Mouse (Mus musculus) adrenal gland, postnatal 25 days (tissue): ENCODE results near the gene Acad10. TPM values are rescaled to one million over a fixed set of nuclear protein-coding genes. Genes with fewer than 3 reads are reported as not detected.

Source experiments
- DNase-seq: peaks from one replicate; pipeline ENCODE4 v3.0.0; 2021; ENCODE audit warnings: mixed read lengths
- total RNA-seq: library from RNA; stranded (reverse); gene quantifications from 2 replicates; pipeline ENCODE4 v1.2.3, GENCODE M21; 2021

The Acad10 gene
- total RNA-seq, 1 experiment from 2014 or later = 26.2 TPM

DNA sequence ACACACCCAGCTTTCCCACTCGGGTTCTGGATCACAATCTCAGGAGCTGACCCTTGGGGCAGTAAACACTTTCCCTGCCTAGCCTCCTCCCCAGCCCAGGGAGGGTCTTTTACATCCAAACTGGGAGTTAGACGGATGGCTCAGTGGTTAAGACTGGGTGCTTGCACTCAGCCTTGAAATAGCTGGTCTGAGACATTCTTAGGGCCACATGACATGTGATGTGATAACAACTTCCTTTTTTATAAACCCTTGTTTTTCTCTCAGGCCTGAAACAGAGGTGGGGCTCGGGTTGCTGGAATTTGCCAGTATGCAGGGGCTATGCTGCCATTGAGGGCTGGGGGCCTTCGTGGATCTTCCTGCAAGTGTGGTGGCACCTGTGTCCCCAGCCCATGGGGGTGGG, 63.0 kb downstream of the Acad10 start:
- DNase-seq = no peak

DNA sequence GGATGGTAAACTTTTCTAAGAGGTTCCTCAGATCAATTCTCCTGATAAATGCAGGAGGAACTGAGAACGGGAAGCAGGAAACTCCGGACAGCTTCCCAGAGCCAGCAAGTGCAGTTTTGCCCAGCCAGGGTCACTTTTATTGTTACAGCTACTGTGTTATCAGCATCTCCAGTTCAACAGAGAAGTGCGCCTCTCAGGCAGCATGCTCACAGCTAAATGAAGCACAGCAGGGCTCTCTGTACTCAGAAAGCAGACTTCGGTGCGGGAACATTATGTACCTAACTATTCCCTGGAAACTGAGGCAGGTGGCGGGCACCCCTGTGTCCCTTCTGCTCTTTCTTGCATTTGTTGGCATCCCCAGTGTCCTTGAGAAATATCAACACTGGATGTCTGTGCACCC, 64.1 kb downstream of the Acad10 start:
- no peak for DNase-seq

DNA sequence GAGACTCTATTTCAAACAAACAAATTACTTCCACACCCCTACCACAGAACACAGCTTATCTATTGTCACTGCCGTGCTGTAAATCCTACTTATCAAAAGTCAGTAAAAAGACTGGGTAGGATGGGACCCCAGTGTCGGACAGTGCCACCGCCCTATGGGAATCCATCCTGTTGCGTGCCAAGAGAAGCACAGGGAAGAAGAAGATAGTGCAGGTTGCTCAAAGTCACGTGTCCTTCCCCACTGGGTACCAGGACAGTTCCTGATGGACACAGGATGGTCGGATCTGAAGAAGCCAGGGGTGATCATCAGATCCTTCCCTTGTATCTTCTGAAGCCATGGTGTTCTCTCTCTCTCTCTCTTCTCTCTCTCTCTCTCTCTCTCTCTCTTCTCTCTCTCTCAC, 64.6 kb downstream of the Acad10 start:
- no peak for DNase-seq

DNA sequence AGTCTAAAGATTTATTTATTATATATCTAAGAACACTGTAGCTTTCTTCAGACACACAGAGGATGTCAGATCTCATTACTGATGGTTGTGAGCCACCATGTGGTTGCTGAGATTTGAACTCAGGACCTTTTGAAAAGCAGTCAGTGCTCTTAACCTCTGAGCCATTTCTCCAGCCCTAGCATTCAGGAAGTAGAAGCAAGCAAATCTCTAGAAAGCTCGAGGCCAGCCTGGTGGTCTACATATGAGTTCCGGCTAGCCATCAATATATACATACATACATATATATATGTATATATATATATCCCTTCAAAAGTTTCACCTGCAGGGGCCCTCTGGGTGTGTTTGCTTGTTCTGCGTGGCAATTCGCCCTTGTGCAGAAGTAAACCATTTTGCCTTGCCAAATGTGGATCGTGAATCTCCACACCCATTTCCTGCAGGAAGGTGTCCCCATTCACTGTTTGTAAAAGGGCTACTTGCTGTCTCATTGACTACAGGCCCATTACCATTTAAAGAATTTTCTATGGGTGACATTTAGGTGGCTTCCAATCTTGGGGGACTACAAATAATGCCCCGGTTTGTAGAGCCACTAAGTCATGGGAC, 65.5 kb downstream of the Acad10 start:
- no peak for DNase-seq

GRCm38 (mm10) chr5:121593451-121594401, 66.6 kb downstream of the Acad10 start, which contains the start of gene Aldh2:
TSS of gene Aldh2 (minus strand) at chr5:121593824.
- DNase-seq = peak; percentile 91

GRCm38 (mm10) chr5:121592816-121593407, 67.4 kb downstream of the Acad10 start:
- DNase-seq = peak; percentile 37

GRCm38 (mm10) chr5:121592064-121592815, 68.1 kb downstream of the Acad10 start:
- peak; percentile 48 for DNase-seq

- peak; percentile 36 for DNase-seq
Observed at GRCm38 (mm10) chr5:121591417-121592063, 68.8 kb downstream of the Acad10 start.

DNA sequence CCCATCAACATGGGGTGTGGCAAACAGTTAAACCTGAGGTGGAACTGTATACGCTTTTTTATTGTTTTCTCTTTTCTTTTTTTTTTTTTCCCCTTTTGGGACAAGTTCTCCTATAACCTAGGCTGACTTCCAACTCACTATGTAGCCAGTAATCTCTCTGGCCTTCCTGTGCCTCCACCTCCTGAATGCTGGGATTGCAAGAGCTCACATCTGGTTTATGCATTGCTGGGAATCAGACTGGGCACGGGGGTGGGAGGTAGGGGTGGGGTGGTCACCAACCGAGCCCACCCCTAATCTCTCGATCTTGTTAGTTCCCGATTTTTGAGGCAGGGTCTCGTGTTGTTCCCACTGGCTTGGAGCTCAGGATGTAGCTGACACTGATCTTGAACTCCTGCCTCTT, 70.4 kb downstream of the Acad10 start:
- no peak for DNase-seq

- DNase-seq = no peak
Observed at GRCm38 (mm10) chr5:121586400-121587039, 73.8 kb downstream of the Acad10 start.

- no peak for DNase-seq
Observed at GRCm38 (mm10) chr5:121585699-121586098, 74.6 kb downstream of the Acad10 start.

GRCm38 (mm10) chr5:121585005-121585404, 75.3 kb downstream of the Acad10 start:
- no peak for DNase-seq

GRCm38 (mm10) chr5:121583765-121584501, 76.4 kb downstream of the Acad10 start:
- DNase-seq = peak; percentile 94

DNA sequence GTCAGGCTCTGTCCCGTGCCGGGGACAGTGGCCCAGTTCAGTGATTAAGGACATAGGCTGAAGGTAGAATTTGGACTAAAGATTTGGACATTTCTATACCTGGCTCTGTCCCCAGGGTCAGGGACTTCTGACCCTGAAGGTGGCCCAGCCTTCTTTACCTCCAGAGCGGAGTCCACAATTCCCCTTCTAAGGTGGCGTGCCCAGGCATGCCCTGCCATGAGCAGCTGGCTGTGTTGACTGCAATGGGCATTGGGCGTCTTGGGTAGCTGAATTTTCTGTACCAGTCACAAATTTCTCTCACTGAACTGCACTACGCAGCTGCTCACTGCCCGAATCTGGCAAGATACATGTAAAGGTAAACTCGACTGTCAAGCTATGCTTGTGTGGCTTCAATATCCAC, 78.4 kb downstream of the Acad10 start:
- DNase-seq = no peak

DNA sequence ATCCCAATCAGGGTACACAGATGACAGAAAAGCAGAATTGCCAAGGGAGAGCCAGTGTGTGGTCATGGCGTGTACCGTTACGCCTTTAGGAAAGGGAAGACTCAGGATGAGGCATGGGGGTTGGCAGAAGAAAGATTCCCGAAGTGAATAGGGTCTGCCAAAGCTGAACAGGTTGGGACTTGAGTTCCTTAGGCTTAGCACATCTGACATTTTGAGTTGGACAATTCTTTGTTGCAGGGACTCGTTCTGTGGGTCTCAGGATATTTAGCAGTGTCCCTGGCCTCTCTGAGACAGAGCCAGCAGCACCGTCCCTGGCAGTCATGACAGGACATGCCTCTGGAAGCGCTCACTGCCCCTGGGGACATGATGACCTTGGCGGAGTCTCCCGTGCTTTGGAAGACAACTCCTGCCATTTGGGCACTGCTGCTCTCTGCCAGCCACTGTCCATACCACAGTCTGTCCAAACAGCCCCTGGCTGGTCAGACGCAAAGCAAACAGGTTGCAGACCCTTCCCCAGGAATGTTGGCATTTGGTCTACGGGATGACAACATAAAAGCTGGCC, 83.3 kb downstream of the Acad10 start:
- peak; percentile 77 for DNase-seq

DNA sequence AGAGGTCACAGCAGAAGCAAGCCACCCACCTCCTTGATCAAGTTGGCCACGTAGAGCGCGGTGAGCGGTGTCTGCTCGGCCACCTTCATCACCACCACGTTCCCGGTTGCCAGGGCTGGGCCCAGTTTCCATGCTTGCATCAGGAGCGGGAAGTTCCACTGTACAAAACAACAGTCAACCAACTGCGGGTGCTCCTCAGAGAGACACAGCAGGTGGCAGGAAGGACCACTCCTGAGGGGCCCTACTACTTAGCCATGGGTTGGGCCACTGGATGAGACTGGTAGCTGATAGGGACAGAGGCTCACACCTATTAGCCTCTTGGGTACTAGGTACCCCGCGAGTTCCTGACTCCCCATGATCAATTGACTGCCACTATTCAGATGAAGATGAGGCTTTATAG, 84.4 kb downstream of the Acad10 start:
- DNase-seq = no peak

- no peak for DNase-seq
Observed at GRCm38 (mm10) chr5:121574145-121574544, 86.2 kb downstream of the Acad10 start.
